Mouse (Mus musculus): ENCODE data around the gene D430042O09Rik.

DNA sequence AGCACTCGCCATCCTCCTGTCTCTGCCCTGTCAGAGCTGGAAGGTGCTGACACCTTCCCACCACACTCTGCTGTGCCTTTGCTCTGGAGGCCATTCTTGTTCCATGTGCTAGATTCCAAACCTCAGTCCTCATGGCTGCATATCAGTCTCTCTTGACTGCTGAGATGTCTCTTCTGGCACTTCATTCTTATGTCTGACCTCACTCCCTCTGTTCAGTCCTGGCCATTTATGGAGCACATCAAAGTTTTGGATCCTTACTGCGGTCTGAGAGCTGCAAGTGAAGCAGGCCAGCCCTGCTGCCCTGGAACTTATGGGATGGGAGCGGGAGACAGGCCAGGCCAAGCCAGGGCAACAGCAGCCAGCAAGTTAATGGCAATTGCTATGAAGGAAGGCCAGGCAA, 56.7 kb downstream of the D430042O09Rik start:
- TF ChIP-seq CTCF (IDR thresholded peaks at IDR 0.05; ENCODE audit: borderline replicate concordance, extremely low read depth, insufficient read depth, insufficient read length): no peak
- TF ChIP-seq POLR2A (IDR thresholded peaks at IDR 0.05; ENCODE audit: borderline replicate concordance, extremely low read depth, insufficient read depth, insufficient read length, poor library complexity, severe bottlenecking): no peak

Measured in brain, embryonic 14.5 days (tissue).